Mouse (Mus musculus): ENCODE data around the gene Atoh7. TPM values are rescaled to one million over a fixed set of nuclear protein-coding genes. Genes with fewer than 3 reads are reported as not detected.

Gene Atoh7
- total RNA-seq, 2 experiments from 2014 or later: not detected

DNA sequence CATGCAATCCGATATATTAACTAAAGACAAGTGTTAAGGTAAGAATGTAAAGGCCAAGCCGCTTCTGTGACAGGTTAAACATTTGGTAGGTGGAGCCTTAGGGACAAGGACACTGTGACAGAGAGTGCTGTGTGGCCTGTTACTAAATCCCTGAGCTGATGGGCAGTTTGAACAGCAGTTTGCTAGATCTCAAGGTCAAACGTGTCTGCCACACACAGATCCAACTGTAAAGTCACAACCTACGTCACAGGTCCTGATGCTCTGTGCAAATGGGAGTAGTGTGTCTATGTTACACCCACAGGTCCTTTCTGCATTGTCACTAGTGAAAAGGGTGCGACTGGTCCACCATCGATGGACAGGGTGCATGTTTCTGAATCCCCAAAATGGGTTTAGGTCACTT is 32.9 kb downstream of the Atoh7 start:
- ATAC-seq (replicated peaks; ENCODE audit: low FRiP score, poor library complexity, severe bottlenecking): no peak

DNA sequence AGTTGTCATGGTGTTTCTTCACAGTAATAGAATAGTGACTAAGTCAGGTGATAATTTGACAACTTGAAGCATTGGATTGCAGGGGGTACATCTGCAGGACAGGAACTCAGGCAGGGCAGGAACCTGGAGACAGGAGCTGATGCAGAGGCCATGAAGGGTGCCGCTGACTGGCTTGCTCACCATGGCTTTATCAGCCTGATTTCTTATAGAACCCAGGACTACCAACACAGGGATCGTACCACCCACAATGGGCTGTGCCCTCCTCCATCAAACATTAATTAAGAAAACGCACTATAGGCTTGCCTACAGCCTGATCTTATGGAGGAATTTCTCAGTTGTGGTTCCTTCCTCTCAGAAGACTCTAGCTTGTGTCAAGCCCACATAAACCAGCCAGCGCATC is 33.9 kb downstream of the Atoh7 start:
- ATAC-seq (replicated peaks; ENCODE audit: low FRiP score, poor library complexity, severe bottlenecking): no peak

DNA sequence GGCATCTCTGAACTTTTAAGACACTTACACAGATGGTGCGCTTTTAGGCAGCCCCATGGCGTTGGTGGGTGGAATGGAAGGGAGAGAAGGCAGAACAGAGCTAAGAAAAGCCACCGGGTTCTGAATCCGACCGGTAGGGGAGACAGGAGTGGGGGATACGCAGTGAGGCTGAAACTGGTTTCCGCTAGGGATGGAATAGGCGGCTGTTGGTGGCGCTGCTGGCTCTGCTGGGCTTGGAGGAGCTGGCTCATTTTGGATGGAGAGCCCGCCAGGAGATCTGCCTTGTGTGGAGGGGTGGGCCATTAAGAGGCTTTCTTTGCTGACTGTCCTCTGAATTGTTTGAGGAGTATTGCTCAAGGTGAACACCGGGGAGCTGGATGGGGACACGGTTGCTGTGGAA is 36.2 kb downstream of the Atoh7 start:
- no peak for ATAC-seq (replicated peaks; ENCODE audit: low FRiP score, poor library complexity, severe bottlenecking)

DNA sequence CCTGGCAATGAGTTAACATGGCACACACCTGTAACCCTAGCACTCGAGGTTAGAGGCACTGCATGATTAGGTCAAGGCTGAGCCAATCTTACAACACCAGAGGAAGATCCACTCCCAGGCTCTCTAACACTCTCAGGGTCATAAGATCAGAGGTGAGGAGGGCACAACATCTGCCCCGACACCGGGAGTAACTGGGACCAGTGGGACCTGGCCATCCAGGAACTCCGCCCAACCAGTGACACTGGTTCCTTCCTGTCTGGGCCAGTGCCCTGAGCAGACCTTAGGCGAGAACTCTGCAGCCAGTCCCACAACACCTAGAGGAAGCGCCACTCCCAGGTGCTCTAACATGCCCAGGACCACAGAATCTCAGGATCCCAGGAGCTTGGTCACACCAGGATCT is 37.0 kb downstream of the Atoh7 start:
- no peak for ATAC-seq (replicated peaks; ENCODE audit: low FRiP score, poor library complexity, severe bottlenecking)

DNA sequence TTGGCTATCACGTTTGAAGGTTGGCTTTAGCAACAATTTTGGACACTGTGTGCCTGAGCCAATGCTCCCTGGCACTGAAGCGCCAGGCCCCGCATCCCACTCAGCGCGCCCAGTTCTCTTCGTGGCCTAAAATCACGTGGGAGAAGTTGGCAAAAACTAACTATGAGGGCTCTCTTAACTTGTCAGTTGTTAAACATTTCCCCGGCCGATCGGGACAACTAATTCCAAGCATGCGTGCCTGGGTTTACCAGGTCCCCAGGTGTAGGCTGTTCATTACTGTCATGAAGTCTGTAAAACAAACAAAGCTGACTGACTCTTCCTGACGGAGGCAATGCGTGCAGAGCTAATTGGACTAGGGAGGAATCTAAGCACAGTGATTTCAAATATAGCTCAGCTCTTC is 43.2 kb downstream of the Atoh7 start:
- no peak for ATAC-seq (replicated peaks; ENCODE audit: low FRiP score, poor library complexity, severe bottlenecking)

Other genes starting within 250 kb of the Atoh7 start
- gene Tet1, start 190.7 kb upstream of the Atoh7 start, total RNA-seq (2015; ENCODE audit: low replicate concordance): 1.3 and 3.7 TPM in 2 replicates
- gene Tet1, start 190.7 kb upstream of the Atoh7 start, total RNA-seq (2017; ENCODE audit: low replicate concordance): 0.84 and 1.1 TPM in 2 replicates
- gene Slc25a16, start 179.0 kb upstream of the Atoh7 start, total RNA-seq (2015; ENCODE audit: low replicate concordance): 3.3 and 6.7 TPM in 2 replicates
- gene Slc25a16, start 179.0 kb upstream of the Atoh7 start, total RNA-seq (2017; ENCODE audit: low replicate concordance): 8.2 and 9.3 TPM in 2 replicates
- 21.3 and 21.9 TPM in 2 replicates for gene Dna2, start 152.6 kb upstream of the Atoh7 start, total RNA-seq (2015; ENCODE audit: low replicate concordance)
- 18.1 and 21.2 TPM in 2 replicates for gene Dna2, start 152.6 kb upstream of the Atoh7 start, total RNA-seq (2017; ENCODE audit: low replicate concordance)
- 1.3 and 10.0 TPM in 2 replicates for gene Rufy2, start 119.4 kb upstream of the Atoh7 start, total RNA-seq (2015; ENCODE audit: low replicate concordance)
- 1.7 and 3.9 TPM in 2 replicates for gene Rufy2, start 119.4 kb upstream of the Atoh7 start, total RNA-seq (2017; ENCODE audit: low replicate concordance)
- 6.1 and 13.6 TPM in 2 replicates for gene Hnrnph3, start 75.4 kb upstream of the Atoh7 start, total RNA-seq (2015; ENCODE audit: low replicate concordance)
- 7.6 and 27.6 TPM in 2 replicates for gene Hnrnph3, start 75.4 kb upstream of the Atoh7 start, total RNA-seq (2017; ENCODE audit: low replicate concordance)
- not detected in 2 replicates for gene Pbld2, start 75.3 kb upstream of the Atoh7 start, total RNA-seq (2015; ENCODE audit: low replicate concordance)
- not detected in 2 replicates for gene Pbld2, start 75.3 kb upstream of the Atoh7 start, total RNA-seq (2017; ENCODE audit: low replicate concordance)
- gene Pbld1, start 39.5 kb upstream of the Atoh7 start, total RNA-seq (2015; ENCODE audit: low replicate concordance): not detected in 2 replicates
- gene Pbld1, start 39.5 kb upstream of the Atoh7 start, total RNA-seq (2017; ENCODE audit: low replicate concordance): not detected in 2 replicates
- gene Mypn, start 104.3 kb downstream of the Atoh7 start, total RNA-seq (2015; ENCODE audit: low replicate concordance): not detected in 2 replicates
- gene Mypn, start 104.3 kb downstream of the Atoh7 start, total RNA-seq (2017; ENCODE audit: low replicate concordance): 0.14 TPM in 1 of 2 replicates, not detected in the other
- gene Herc4, start 144.2 kb downstream of the Atoh7 start, total RNA-seq (2015; ENCODE audit: low replicate concordance): 88.8 and 116 TPM in 2 replicates
- gene Herc4, start 144.2 kb downstream of the Atoh7 start, total RNA-seq (2017; ENCODE audit: low replicate concordance): 84.1 and 89.2 TPM in 2 replicates